Mouse (Mus musculus): ENCODE results near the gene Reck. TPM values are rescaled to one million over a fixed set of nuclear protein-coding genes. Genes with fewer than 3 reads are reported as not detected.

Gene Reck
- total RNA-seq, 2 experiments from 2014 or later, result 8.6 to 11.1 TPM

- intact Hi-C loops (cut with DNase I; ENCODE audit: low total_unique reads), result loop anchor here (2.0 kb wide), 2 partner anchors 56 to 74 kb away; no protein-coding TSS in a partner anchor
- no peak for DNase-seq
Measured at GRCm38 (mm10) chr4:43983181-43983580, 107.9 kb downstream of the Reck start, which contains the start of gene Ccin. Gene Ccin, plus strand, starts transcription at chr4:43983483.

GRCm38 (mm10) chr4:43983756-43984155 lies 108.4 kb downstream of the Reck start:
- intact Hi-C loops (cut with DNase I; ENCODE audit: low total_unique reads), result loop anchor here (2.0 kb wide), 2 partner anchors 57 to 75 kb away; no protein-coding TSS in a partner anchor
- DNase-seq, result no peak

GRCm38 (mm10) chr4:43984326-43984725 lies 109.0 kb downstream of the Reck start:
- intact Hi-C loops (cut with DNase I; ENCODE audit: low total_unique reads), result no loop called here
- DNase-seq, result no peak

- intact Hi-C loops (cut with DNase I; ENCODE audit: low total_unique reads), result no loop called here
Measured at GRCm38 (mm10) chr4:43988976-43989375, 113.6 kb downstream of the Reck start.

GRCm38 (mm10) chr4:43993072-43993471 lies 117.7 kb downstream of the Reck start:
- DNase-seq, result no peak
- intact Hi-C loops (cut with DNase I; ENCODE audit: low total_unique reads), result no loop called here

More at GRCm38 (mm10) chr4:43988976-43989375, 113.6 kb downstream of the Reck start:
- no peak for DNase-seq

GRCm38 (mm10) chr4:43994342-43994741 lies 119.0 kb downstream of the Reck start:
- DNase-seq, result no peak
- intact Hi-C loops (cut with DNase I; ENCODE audit: low total_unique reads), result no loop called here

Other genes with a start within 250 kb of the Reck start
- 10 to 100 TPM; 29.5 to 31.4 TPM for gene Npr2, start 243.6 kb upstream of the Reck start, total RNA-seq (2021)
- not detected for gene Spag8, start 221.9 kb upstream of the Reck start, total RNA-seq (2021)
- gene Hint2, start 219.1 kb upstream of the Reck start, total RNA-seq (2021), result 10 to 100 TPM; 48.5 to 53.8 TPM
- 1 to 10 TPM; 8.2 to 9.7 TPM for gene Tmem8b, start 206.6 kb upstream of the Reck start, total RNA-seq (2021)
- under 1 TPM; 0.16 to 0.20 TPM for gene Fam221b, start 206.4 kb upstream of the Reck start, total RNA-seq (2021)
- not detected for gene Olfr70, start 174.7 kb upstream of the Reck start, total RNA-seq (2021)
- not detected for gene Olfr71, start 165.3 kb upstream of the Reck start, total RNA-seq (2021)
- 1 to 10 TPM; 1.9 to 2.7 TPM for gene Hrct1, start 148.3 kb upstream of the Reck start, total RNA-seq (2021)
- gene Spaar, start 145.5 kb upstream of the Reck start, total RNA-seq (2021), result 1 to 10 TPM; 1.1 to 2.2 TPM
- not detected for gene Olfr159, start 104.5 kb upstream of the Reck start, total RNA-seq (2021)
- not detected for gene Olfr156, start 51.6 kb upstream of the Reck start, total RNA-seq (2021)
- not detected for gene Olfr157, start 35.3 kb upstream of the Reck start, total RNA-seq (2021)
- not detected for gene Olfr155, start 24.0 kb upstream of the Reck start, total RNA-seq (2021)
- 10 to 100 TPM in 1 of 2 experiments, 1 to 10 TPM in 1; 6.8 to 10.2 TPM for gene Glipr2, start 81.9 kb downstream of the Reck start, total RNA-seq (2021)
- gene Ccin, start 108.0 kb downstream of the Reck start, total RNA-seq (2021), result under 1 TPM in 1 of 2 experiments, not detected in 1; 0.14 TPM
- 10 to 100 TPM; 65.7 to 75.0 TPM for gene Clta, start 128.9 kb downstream of the Reck start, total RNA-seq (2021)
- gene Gne, start 208.6 kb downstream of the Reck start, total RNA-seq (2021), result 10 to 100 TPM; 12.4 to 13.0 TPM